Mouse (Mus musculus) adrenal gland, postnatal 10 days (tissue): Measurements from ENCODE around the gene Tmem109. TPM values are rescaled to one million over a fixed set of nuclear protein-coding genes. Genes with fewer than 3 reads are reported as not detected.
A peak's percentile ranks its signal among the peaks of the same experiment; 100 is the strongest.

ENCODE experiments used
- DNase-seq: peaks from one replicate; pipeline ENCODE4 v3.0.0; 2021; ENCODE audit warnings: mixed read lengths
- total RNA-seq, 2 experiments: library from RNA; stranded (reverse); gene quantifications; 2 replicates each; pipeline ENCODE4 v1.2.3; 2021

The Tmem109 gene
- total RNA-seq, 2 experiments from 2014 or later = 84.0 to 93.2 TPM

GRCm38 (mm10) chr19:10841721-10842626, 39.8 kb downstream of the Tmem109 start:
- no peak for DNase-seq

GRCm38 (mm10) chr19:10839010-10839892, 42.5 kb downstream of the Tmem109 start, which contains the start of gene Slc15a3:
TSS of gene Slc15a3 (plus strand) at chr19:10839727.
- no peak for DNase-seq

GRCm38 (mm10) chr19:10835671-10836070, 46.1 kb downstream of the Tmem109 start:
- no peak for DNase-seq

GRCm38 (mm10) chr19:10833611-10834010, 48.2 kb downstream of the Tmem109 start:
- DNase-seq = no peak

GRCm38 (mm10) chr19:10832030-10832429, 49.8 kb downstream of the Tmem109 start:
- no peak for DNase-seq

GRCm38 (mm10) chr19:10831424-10831823, 50.4 kb downstream of the Tmem109 start:
- peak; percentile 84 for DNase-seq

GRCm38 (mm10) chr19:10829436-10830175, 52.2 kb downstream of the Tmem109 start, which contains the start of gene Cd6:
TSS of gene Cd6 (minus strand) at chr19:10830058.
- DNase-seq = no peak

GRCm38 (mm10) chr19:10828321-10828720, 53.5 kb downstream of the Tmem109 start:
- no peak for DNase-seq

GRCm38 (mm10) chr19:10824061-10824460, 57.7 kb downstream of the Tmem109 start:
- DNase-seq = no peak

- no peak for DNase-seq
These were observed 59.3 kb downstream of the Tmem109 start for GRCm38 (mm10) chr19:10822534-10822933.

- no peak for DNase-seq
These were observed 60.5 kb downstream of the Tmem109 start for GRCm38 (mm10) chr19:10821319-10821718.

Other genes with a start within 250 kb of the Tmem109 start
- gene Vwce, start 247.8 kb downstream of the Tmem109 start, total RNA-seq = 1 to 10 TPM; 1.9 to 3.2 TPM
- not detected for gene Pga5, start 203.9 kb downstream of the Tmem109 start, total RNA-seq
- 10 to 100 TPM; 18.9 to 21.5 TPM for gene Vps37c, start 193.3 kb downstream of the Tmem109 start, total RNA-seq
- 1 to 10 TPM; 2.5 to 2.8 TPM for gene Cd5, start 143.0 kb downstream of the Tmem109 start, total RNA-seq
- gene Cd6, start 51.9 kb downstream of the Tmem109 start, total RNA-seq = 1 to 10 TPM; 2.3 to 4.1 TPM
- 1 to 10 TPM; 3.2 to 3.5 TPM for gene Slc15a3, start 42.3 kb downstream of the Tmem109 start, total RNA-seq
- gene Tmem132a, start 12.1 kb downstream of the Tmem109 start, total RNA-seq = 10 to 100 TPM; 22.3 to 23.1 TPM
- 100 to 1,000 TPM; 124 to 163 TPM for gene Prpf19, start 13.2 kb upstream of the Tmem109 start, total RNA-seq
- gene Zp1, start 38.6 kb upstream of the Tmem109 start, total RNA-seq = not detected
- gene Ptgdr2, start 55.2 kb upstream of the Tmem109 start, total RNA-seq = not detected
- 10 to 100 TPM; 11.2 to 14.4 TPM for gene Ccdc86, start 67.3 kb upstream of the Tmem109 start, total RNA-seq
- 1 to 10 TPM; 2.8 to 3.9 TPM for gene Ms4a10, start 92.7 kb upstream of the Tmem109 start, total RNA-seq
- not detected for gene Ms4a15, start 111.2 kb upstream of the Tmem109 start, total RNA-seq
- gene Ms4a18, start 136.0 kb upstream of the Tmem109 start, total RNA-seq = not detected
- 1 to 10 TPM; 1.2 to 2.3 TPM for gene Ms4a8a, start 199.1 kb upstream of the Tmem109 start, total RNA-seq
- gene 1700017D01Rik, start 248.9 kb upstream of the Tmem109 start, total RNA-seq = not detected